Mouse (Mus musculus) kidney, postnatal 10 days (tissue): ENCODE measurements around the gene Gzma.

Experiments used
- DNase-seq: peaks from one replicate; pipeline ENCODE4 v3.0.0; 2021; ENCODE audit warnings: mixed read lengths

The Gzma gene

GRCm38 (mm10) chr13:113045458-113046110, 55.2 kb downstream of the Gzma start:
- DNase-seq: no peak

- DNase-seq: no peak
Measured at GRCm38 (mm10) chr13:113044876-113045275, 55.9 kb downstream of the Gzma start.
